Mouse (Mus musculus): Measurements from ENCODE around the gene Mcmbp.

Gene Mcmbp

GRCm38 (mm10) chr7:128740334-128740733 is at the start of gene Mcmbp:
Gene Mcmbp (minus strand): TSS chr7:128740495.
- DNase-seq (ENCODE audit: low spot score) = peak; percentile 97

GRCm38 (mm10) chr7:128790045-128790444 is 49.8 kb upstream of the Mcmbp start:
- no peak for DNase-seq (ENCODE audit: low spot score)

- DNase-seq (ENCODE audit: low spot score) = no peak
Measured at GRCm38 (mm10) chr7:128781846-128782245, 41.6 kb upstream of the Mcmbp start.

- peak; percentile 19 for DNase-seq (ENCODE audit: low spot score)
Measured at GRCm38 (mm10) chr7:128779305-128779704, 39.0 kb upstream of the Mcmbp start.

GRCm38 (mm10) chr7:128777201-128777600 is 36.9 kb upstream of the Mcmbp start:
- DNase-seq (ENCODE audit: low spot score) = no peak

- DNase-seq (ENCODE audit: low spot score) = no peak
Measured at GRCm38 (mm10) chr7:128766696-128767095, 26.4 kb upstream of the Mcmbp start.

GRCm38 (mm10) chr7:128758948-128759347 is 18.7 kb upstream of the Mcmbp start:
- DNase-seq (ENCODE audit: low spot score) = no peak

GRCm38 (mm10) chr7:128755396-128755795 is 15.1 kb upstream of the Mcmbp start:
- DNase-seq (ENCODE audit: low spot score) = no peak

- no peak for DNase-seq (ENCODE audit: low spot score)
Measured at GRCm38 (mm10) chr7:128752012-128752411, 11.7 kb upstream of the Mcmbp start.

- DNase-seq (ENCODE audit: low spot score) = no peak
Measured at GRCm38 (mm10) chr7:128750296-128750695, 10.0 kb upstream of the Mcmbp start.

GRCm38 (mm10) chr7:128748758-128749157 is 8.5 kb upstream of the Mcmbp start:
- peak; percentile 71 for DNase-seq (ENCODE audit: low spot score)

- DNase-seq (ENCODE audit: low spot score) = no peak
Measured at GRCm38 (mm10) chr7:128746151-128746550, 5.9 kb upstream of the Mcmbp start.

- DNase-seq (ENCODE audit: low spot score) = peak; percentile 96
Measured at GRCm38 (mm10) chr7:128744684-128745485, 4.6 kb upstream of the Mcmbp start, which contains the start of gene Sec23ip. Gene Sec23ip (plus strand): TSS chr7:128744943.

GRCm38 (mm10) chr7:128743898-128744297 is 3.6 kb upstream of the Mcmbp start:
- DNase-seq (ENCODE audit: low spot score) = no peak

- peak; percentile 57 for DNase-seq (ENCODE audit: low spot score)
Measured at GRCm38 (mm10) chr7:128739462-128740277, 625 bp downstream of the Mcmbp start.

GRCm38 (mm10) chr7:128739116-128739461 is 1.2 kb downstream of the Mcmbp start:
- no peak for DNase-seq (ENCODE audit: low spot score)

- no peak for DNase-seq (ENCODE audit: low spot score)
Measured at GRCm38 (mm10) chr7:128738041-128738440, 2.3 kb downstream of the Mcmbp start.

GRCm38 (mm10) chr7:128731585-128731984 is 8.7 kb downstream of the Mcmbp start:
- no peak for DNase-seq (ENCODE audit: low spot score)

- no peak for DNase-seq (ENCODE audit: low spot score)
Measured at GRCm38 (mm10) chr7:128728738-128729137, 11.6 kb downstream of the Mcmbp start.

- no peak for DNase-seq (ENCODE audit: low spot score)
Measured at GRCm38 (mm10) chr7:128727701-128728100, 12.6 kb downstream of the Mcmbp start.

- DNase-seq (ENCODE audit: low spot score) = no peak
Measured at GRCm38 (mm10) chr7:128726999-128727398, 13.3 kb downstream of the Mcmbp start.

- no peak for DNase-seq (ENCODE audit: low spot score)
Measured at GRCm38 (mm10) chr7:128725189-128725588, 15.1 kb downstream of the Mcmbp start.

- DNase-seq (ENCODE audit: low spot score) = peak; percentile 51
Measured at GRCm38 (mm10) chr7:128724761-128725160, 15.5 kb downstream of the Mcmbp start.
